Mouse (Mus musculus) adrenal gland, adult 2 months (tissue): ENCODE results near the gene Ndufs3. TPM values are rescaled to one million over a fixed set of nuclear protein-coding genes. Genes with fewer than 3 reads are reported as not detected.
A peak's percentile ranks its signal among the peaks of the same experiment; 100 is the strongest.

Experiments used
- DNase-seq: peaks from one replicate; pipeline ENCODE4 v3.0.0; 2021
- polyA plus RNA-seq: library from polyadenylated mRNA; depleted of rRNA; stranded (reverse); fragments of >200 nt; gene quantifications from 2 replicates; pipeline ENCODE4 v1.2.3, GENCODE M21; 2012; rRNA removed
- total RNA-seq, 2 experiments: library from RNA; stranded (reverse); gene quantifications; 2 replicates each; pipeline ENCODE4 v1.2.3; 2021

Ndufs3 gene
- total and polyA plus RNA-seq, 3 experiments = 176 to 401 (median 337) TPM

DNA sequence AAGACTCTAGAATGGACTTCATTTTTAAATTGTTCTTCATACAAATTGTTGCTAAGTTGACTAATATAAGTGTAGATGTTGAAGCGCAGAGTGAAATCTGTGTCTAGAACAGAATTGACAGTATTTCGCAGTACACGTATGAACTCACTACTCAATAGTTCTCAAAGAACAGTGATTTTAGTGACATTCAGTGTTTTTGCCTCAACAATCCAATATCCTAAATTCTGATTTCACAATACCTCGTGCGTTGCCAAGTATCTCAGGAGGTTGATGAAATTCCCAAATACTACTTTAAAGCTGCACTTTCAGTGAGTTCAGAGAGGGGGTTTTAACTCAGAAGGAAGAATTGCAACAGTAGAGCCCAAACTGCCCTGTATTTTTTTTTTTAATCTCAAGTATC is 56.3 kb downstream of the Ndufs3 start:
- DNase-seq = no peak

DNA sequence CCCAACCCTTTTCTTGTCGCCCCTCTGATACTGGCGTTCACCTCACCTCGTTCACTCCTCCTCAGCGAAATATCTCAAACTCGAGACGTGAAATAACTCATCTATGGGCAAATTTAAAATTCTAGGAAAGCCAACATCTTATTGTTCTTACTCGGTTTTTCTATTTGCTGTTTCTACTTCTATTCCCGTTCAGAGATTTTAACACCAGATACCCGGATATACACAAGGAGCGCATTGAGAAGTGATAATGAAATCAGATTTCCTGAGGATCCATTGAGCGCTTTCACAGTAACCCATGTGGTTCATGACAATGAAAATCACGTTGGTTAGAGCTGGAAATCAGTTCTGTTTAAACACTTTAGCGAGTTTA is 57.0 kb downstream of the Ndufs3 start:
- no peak for DNase-seq

DNA sequence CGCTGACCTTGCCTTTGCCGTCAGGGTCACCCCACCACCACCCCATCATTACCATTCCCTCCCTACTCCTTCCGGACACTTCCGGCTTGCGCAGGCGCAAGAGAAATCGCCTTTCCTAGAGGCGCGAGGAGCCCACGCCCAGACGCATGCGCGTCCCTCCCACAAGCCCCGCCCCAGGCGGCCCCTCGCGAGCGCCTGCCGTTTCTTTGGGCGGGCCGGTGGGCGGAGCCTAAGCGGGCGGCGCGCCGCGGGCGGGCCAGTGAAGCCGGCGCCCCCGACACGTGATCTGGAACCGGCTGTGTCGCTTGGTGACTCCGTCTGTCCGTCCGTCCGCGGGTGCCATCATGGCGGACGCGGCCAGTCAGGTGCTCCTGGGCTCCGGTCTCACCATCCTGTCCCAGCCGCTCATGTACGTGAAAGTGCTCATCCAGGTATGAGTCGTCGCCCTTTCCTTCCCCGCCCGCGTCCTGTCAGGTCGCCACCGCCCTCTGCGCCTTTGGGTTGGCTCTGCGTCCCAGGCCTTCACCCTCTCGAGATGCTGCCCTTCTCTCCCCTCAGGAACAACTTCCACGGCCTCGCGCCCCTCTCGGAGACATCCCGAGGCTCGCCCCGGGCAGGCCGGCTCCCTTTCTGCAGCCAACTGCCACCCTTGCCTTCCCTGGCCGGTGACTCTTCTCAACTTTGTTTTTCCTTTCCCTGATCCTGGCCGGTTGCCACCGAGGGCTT is 57.5 kb downstream of the Ndufs3 start, which contains the start of gene Mtch2:
Gene Mtch2, plus strand, starts transcription at position 201 of the 726 bp plus-strand sequence.
- DNase-seq = peak; percentile 100

DNA sequence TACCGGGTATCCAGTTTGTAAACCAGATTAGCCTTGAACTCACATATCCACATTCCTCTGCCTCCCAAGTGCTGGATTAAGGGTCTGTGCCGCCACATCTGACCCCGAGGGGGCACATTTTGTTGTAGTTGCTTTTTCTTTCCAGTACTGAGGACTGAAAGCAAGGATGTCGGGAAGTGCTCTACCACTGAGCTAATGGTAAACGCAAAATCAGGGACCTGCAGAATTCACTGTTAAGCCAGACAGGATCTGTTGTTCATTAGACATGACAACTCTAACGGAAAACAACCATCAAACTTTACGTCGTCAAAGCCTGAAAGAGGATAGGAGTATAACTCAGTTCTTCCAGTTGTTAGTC is 58.1 kb downstream of the Ndufs3 start:
- no peak for DNase-seq

DNA sequence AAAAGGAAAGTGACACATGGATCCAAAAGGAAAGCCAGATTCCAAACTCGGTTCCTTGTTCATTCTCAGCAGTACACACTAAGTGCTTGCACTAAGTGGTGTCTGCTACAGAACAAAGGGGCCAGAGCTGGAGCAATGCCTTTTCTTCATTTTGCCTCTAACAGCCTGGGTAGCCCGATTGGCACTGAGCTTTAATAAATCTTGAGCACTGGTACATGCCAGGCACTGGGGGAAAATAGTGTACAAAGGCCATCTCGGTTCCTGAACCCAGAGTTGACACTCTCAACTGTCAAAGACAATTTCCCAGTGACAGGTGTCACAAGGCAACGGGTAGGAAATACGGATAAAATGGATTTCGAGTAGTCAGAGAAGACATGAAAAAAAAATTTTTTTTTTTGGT is 58.5 kb downstream of the Ndufs3 start:
- DNase-seq = peak; percentile 45

DNA sequence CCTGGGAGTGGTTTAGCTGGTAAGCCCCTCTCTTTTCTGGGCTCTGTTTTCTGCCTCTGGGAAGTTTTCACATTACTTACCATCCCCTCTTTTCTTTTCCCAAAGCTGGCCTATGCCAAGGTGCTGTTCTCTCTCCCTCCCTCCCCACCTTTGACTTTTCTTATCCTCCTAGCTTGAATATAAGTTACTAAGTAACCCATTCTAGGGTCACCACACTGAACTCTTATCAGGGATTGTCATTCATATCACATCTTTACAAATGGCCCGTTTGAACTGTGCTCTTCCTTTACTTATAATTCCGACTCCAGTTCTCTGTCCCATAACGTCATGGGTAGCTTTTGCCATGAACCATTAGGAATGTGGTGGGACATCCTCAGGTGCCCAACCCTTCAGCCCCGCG is 59.4 kb downstream of the Ndufs3 start:
- no peak for DNase-seq

Other genes with a start within 250 kb of the Ndufs3 start
- 10 to 100 TPM; 18.8 to 19.7 TPM for gene Nup160, start 227.6 kb downstream of the Ndufs3 start, total RNA-seq
- gene Nup160, start 227.6 kb downstream of the Ndufs3 start, polyA plus RNA-seq = 1.3 and 2.1 TPM in 2 replicates
- 10 to 100 TPM; 36.1 to 52.2 TPM for gene Fnbp4, start 159.5 kb downstream of the Ndufs3 start, total RNA-seq
- gene Fnbp4, start 159.5 kb downstream of the Ndufs3 start, polyA plus RNA-seq = 22.8 and 27.0 TPM in 2 replicates
- gene Agbl2, start 122.1 kb downstream of the Ndufs3 start, total RNA-seq = 1 to 10 TPM; 1.1 to 1.3 TPM
- 0.51 and 0.58 TPM in 2 replicates for gene Agbl2, start 122.1 kb downstream of the Ndufs3 start, polyA plus RNA-seq
- gene Mtch2, start 57.7 kb downstream of the Ndufs3 start, total RNA-seq = 100 to 1,000 TPM; 264 to 267 TPM
- gene Mtch2, start 57.7 kb downstream of the Ndufs3 start, polyA plus RNA-seq = 28.9 and 36.0 TPM in 2 replicates
- gene C1qtnf4, start 19.0 kb downstream of the Ndufs3 start, total RNA-seq = 1 to 10 TPM; 1.6 to 1.9 TPM
- 13.8 and 19.6 TPM in 2 replicates for gene C1qtnf4, start 19.0 kb downstream of the Ndufs3 start, polyA plus RNA-seq
- 10 to 100 TPM; 30.0 to 31.2 TPM for gene Kbtbd4, start 87 bp downstream of the Ndufs3 start, total RNA-seq
- 15.6 and 20.2 TPM in 2 replicates for gene Kbtbd4, start 87 bp downstream of the Ndufs3 start, polyA plus RNA-seq
- gene Celf1, start 35.6 kb upstream of the Ndufs3 start, total RNA-seq = 10 to 100 TPM; 82.8 to 88.4 TPM
- gene Celf1, start 35.6 kb upstream of the Ndufs3 start, polyA plus RNA-seq = 19.8 and 24.2 TPM in 2 replicates
- gene Rapsn, start 130.8 kb upstream of the Ndufs3 start, total RNA-seq = 1 to 10 TPM in 1 of 2 experiments, under 1 TPM in 1; 0.72 to 3.1 TPM
- 3.8 and 5.0 TPM in 2 replicates for gene Rapsn, start 130.8 kb upstream of the Ndufs3 start, polyA plus RNA-seq
- 100 to 1,000 TPM; 235 to 255 TPM for gene Psmc3, start 149.2 kb upstream of the Ndufs3 start, total RNA-seq
- 28.1 and 31.9 TPM in 2 replicates for gene Psmc3, start 149.2 kb upstream of the Ndufs3 start, polyA plus RNA-seq
- gene Slc39a13, start 165.6 kb upstream of the Ndufs3 start, total RNA-seq = 10 to 100 TPM; 27.7 to 36.7 TPM
- gene Slc39a13, start 165.6 kb upstream of the Ndufs3 start, polyA plus RNA-seq = 60.4 and 66.7 TPM in 2 replicates
- gene Spi1, start 177.6 kb upstream of the Ndufs3 start, total RNA-seq = 1 to 10 TPM; 5.0 to 7.1 TPM
- 17.6 and 21.9 TPM in 2 replicates for gene Spi1, start 177.6 kb upstream of the Ndufs3 start, polyA plus RNA-seq
- gene Mybpc3, start 213.3 kb upstream of the Ndufs3 start, total RNA-seq = under 1 TPM; 0.07 to 0.09 TPM
- not detected in 2 replicates for gene Mybpc3, start 213.3 kb upstream of the Ndufs3 start, polyA plus RNA-seq